Mouse (Mus musculus) C2C12 (cell line): ENCODE measurements around the gene Gm17409. TPM values are rescaled to one million over a fixed set of nuclear protein-coding genes. Genes with fewer than 3 reads are reported as not detected.

Experiments
- H3K27me3 ChIP-seq: one replicate; pipeline ENCODE4 v1.6.1; 2011; ENCODE audit not compliant: control insufficient read depth, insufficient read depth, insufficient read length
- H3K36me3 ChIP-seq: one replicate; pipeline ENCODE4 v1.6.1; 2011; ENCODE audit not compliant: control insufficient read depth, insufficient read depth
- H3K4me3 ChIP-seq: one replicate; pipeline ENCODE4 v1.5.1; 2011; ENCODE audit warnings: mild to moderate bottlenecking, control low read depth; ENCODE audit not compliant: poor library complexity, insufficient read depth, severe bottlenecking
- H3K79me2 ChIP-seq: one replicate; pipeline ENCODE4 v1.6.1; 2011; ENCODE audit not compliant: control insufficient read depth, insufficient read depth
- H3K79me3 ChIP-seq: one replicate; pipeline ENCODE4 v1.6.1; 2011; ENCODE audit warnings: low read depth, control low read depth
- H3ac ChIP-seq: one replicate; pipeline ENCODE3; 2011; ENCODE audit warnings: low read depth; ENCODE audit not compliant: control insufficient read depth, insufficient read length
- CEBPB ChIP-seq: IDR thresholded peaks from one replicate; pipeline ENCODE4 v1.6.1; 2011; ENCODE audit warnings: low read depth, mild to moderate bottlenecking, control low read depth, moderate library complexity
- CTCF ChIP-seq: IDR thresholded peaks from one replicate; pipeline ENCODE4 v1.5.1; 2011; ENCODE audit not compliant: control insufficient read depth, insufficient read depth, insufficient read length
- FOSL1 ChIP-seq: IDR thresholded peaks from one replicate; pipeline ENCODE4 v1.8.0; 2011; ENCODE audit warnings: mild to moderate bottlenecking, low read length; ENCODE audit not compliant: poor library complexity, insufficient read depth, severe bottlenecking
- MAX ChIP-seq: IDR thresholded peaks from one replicate; pipeline ENCODE4 v1.6.1; 2011; ENCODE audit warnings: mild to moderate bottlenecking, control low read depth
- MYOD1 ChIP-seq: IDR thresholded peaks from one replicate; pipeline ENCODE4 v1.6.1; 2011; ENCODE audit warnings: low read depth; ENCODE audit not compliant: control insufficient read depth, insufficient read length
- MYOG ChIP-seq: IDR thresholded peaks from one replicate; pipeline ENCODE4 v1.6.1; 2011; ENCODE audit not compliant: control insufficient read depth, insufficient read length; ENCODE audit errors: extremely low read depth
- USF1 ChIP-seq: IDR thresholded peaks from one replicate; pipeline ENCODE4 v1.6.1; 2011; ENCODE audit warnings: low read depth, mild to moderate bottlenecking, control low read depth, moderate library complexity
- polyA plus RNA-seq: library from polyadenylated mRNA; unstranded; fragments of >200 nt; fragmentation: generic; extraction: Trizol; gene quantifications from one replicate; pipeline ENCODE4 v1.2.1, GENCODE M21; 2012; ENCODE audit warnings: missing spikeins

Gene Gm17409
- polyA plus RNA-seq, 1 experiment: 0.06 TPM

- no peaks in the 10 kb centered on the region for H3K79me3 ChIP-seq
- no peaks in the 10 kb centered on the region for H3K79me2 ChIP-seq
- H3K36me3 ChIP-seq: peaks cover 6% of the 10 kb centered on the region
- TF ChIP-seq USF1 (no peak), CTCF (no peak), MYOG (no peak), MYOD1 (no peak), CEBPB (no peak), FOSL1 (no peak), MAX (no peak)
- H3K4me3 ChIP-seq: no peak overlapping the region
- H3ac ChIP-seq: no peak overlapping the region
- H3K27me3 ChIP-seq: no peaks in the 10 kb centered on the region
Measured at GRCm38 (mm10) chr2:58435507-58435906, 34.4 kb upstream of the Gm17409 start.

GRCm38 (mm10) chr2:58436911-58437310 lies 33.0 kb upstream of the Gm17409 start:
- TF ChIP-seq MAX: no peak
- TF ChIP-seq CTCF: no peak
- TF ChIP-seq CEBPB: no peak
- TF ChIP-seq MYOD1: no peak
- TF ChIP-seq FOSL1: no peak
- no peak for TF ChIP-seq MYOG
- TF ChIP-seq USF1: no peak
- H3K79me2 ChIP-seq: no peaks in the 10 kb centered on the region
- peaks cover 6% of the 10 kb centered on the region for H3K36me3 ChIP-seq
- no peaks in the 10 kb centered on the region for H3K79me3 ChIP-seq
- H3K4me3 ChIP-seq: no peak overlapping the region
- no peaks in the 10 kb centered on the region for H3K27me3 ChIP-seq
- no peak overlapping the region for H3ac ChIP-seq

GRCm38 (mm10) chr2:58443163-58443562 lies 26.8 kb upstream of the Gm17409 start:
- no peaks in the 10 kb centered on the region for H3K79me3 ChIP-seq
- no peak overlapping the region for H3ac ChIP-seq
- no peak overlapping the region for H3K4me3 ChIP-seq
- TF ChIP-seq CTCF (no peak), USF1 (no peak), CEBPB (no peak), MYOG (no peak), FOSL1 (no peak), MAX (no peak), MYOD1 (no peak)
- H3K27me3 ChIP-seq: no peaks in the 10 kb centered on the region
- peaks cover 43% of the 10 kb centered on the region for H3K36me3 ChIP-seq
- no peaks in the 10 kb centered on the region for H3K79me2 ChIP-seq

- no peak for TF ChIP-seq MYOG
- TF ChIP-seq MAX: no peak
- no peak for TF ChIP-seq FOSL1
- no peak for TF ChIP-seq CEBPB
- TF ChIP-seq CTCF: no peak
- Histone ChIP-seq H3K79me3 (no peaks in the 10 kb centered on the region), H3K4me3 (no peak overlapping the region), H3ac (no peak overlapping the region), H3K36me3 (peaks cover 55% of the 10 kb centered on the region), H3K27me3 (no peaks in the 10 kb centered on the region), H3K79me2 (peaks cover 16% of the 10 kb centered on the region)
Measured at GRCm38 (mm10) chr2:58447001-58447400, 22.9 kb upstream of the Gm17409 start.

GRCm38 (mm10) chr2:58454095-58454865 lies 15.6 kb upstream of the Gm17409 start:
- TF ChIP-seq CEBPB (no peak), CTCF (no peak), MYOG (no peak), MAX (no peak), MYOD1 (no peak), FOSL1 (no peak), USF1 (no peak)
- H3K4me3 ChIP-seq: no peak overlapping the region
- H3K36me3 ChIP-seq: peaks cover 65% of the 10 kb centered on the region
- H3ac ChIP-seq: no peak overlapping the region
- peaks cover 3% of the 10 kb centered on the region for H3K79me3 ChIP-seq
- H3K27me3 ChIP-seq: no peaks in the 10 kb centered on the region
- H3K79me2 ChIP-seq: peaks cover 25% of the 10 kb centered on the region
